Comparison of ENCODE assay signal across 25 mouse cellular contexts in genomic region chr1:151712664-151713063, GRCm38 (mm10). TPM values are rescaled to one million over a fixed set of nuclear protein-coding genes. Genes with fewer than 3 reads are reported as not detected.
A peak's percentile ranks its signal among the peaks of the same experiment; 100 is the strongest.
DNase-seq lines count a peak whose midpoint lies in the region; ATAC-seq and TF ChIP-seq lines count a peak whose summit lies in the region.
"Had no signal": no experiment of that assay in that cellular context is flagged by ENCODE, and none has a peak within 500 bp of the region (broad histone marks: within the 10 kb centered on the region; RNA-seq: fewer than 3 reads in every experiment).

No protein-coding gene starts in this region.

- 0 out of 2 replicates have a peak, but pooled peaks have one; percentile 25 for ATAC-seq in liver, embryonic 13.5 days (ENCODE audit: low read depth)
- ATAC-seq in liver, postnatal 0 days: no peak
- ATAC-seq: CD4-positive, CD25-positive, alpha-beta regulatory T cell, adult 4 months; forebrain, embryonic 14.5 days; forebrain, postnatal 0 days; Patski had no signal

- no peak overlapping the region for H3K9ac ChIP-seq in liver, embryonic 13.5 days
- no peak overlapping the region for H3K9ac ChIP-seq in liver, postnatal 0 days (replicated peaks)
- no peak overlapping the region for H3K9ac ChIP-seq in ES-E14 (ENCODE audit: insufficient read depth, low read depth, low read length, poor library complexity, severe bottlenecking)
- H3K9ac ChIP-seq: embryonic facial prominence, embryonic 12.5 days; embryonic facial prominence, embryonic 15.5 days; forebrain, postnatal 0 days; hindbrain, embryonic 12.5 days; hindbrain, embryonic 15.5 days had no signal

- no peaks in the 10 kb centered on the region for H3K27me3 ChIP-seq in liver, embryonic 13.5 days
- H3K27me3 ChIP-seq in liver, postnatal 0 days (ENCODE audit: insufficient read depth, low read length): no peaks in the 10 kb centered on the region
- H3K27me3 ChIP-seq: embryonic facial prominence, embryonic 12.5 days; embryonic facial prominence, embryonic 15.5 days; hindbrain, embryonic 12.5 days; hindbrain, embryonic 15.5 days; Patski had no signal

- no peaks in the 10 kb centered on the region for H3K36me3 ChIP-seq in liver, embryonic 13.5 days
- H3K36me3 ChIP-seq in liver, postnatal 0 days (replicated peaks; ENCODE audit: insufficient read depth, low read length): peaks cover 12% of the 10 kb centered on the region; the same call in 1 of the 2 replicates
- H3K36me3 ChIP-seq in ES-E14 (ENCODE audit: control insufficient read depth, insufficient read depth, low read length, poor library complexity, severe bottlenecking): no peaks in the 10 kb centered on the region; the same call in 1 of the 2 replicates
- H3K36me3 ChIP-seq: embryonic facial prominence, embryonic 12.5 days; G1E; hindbrain, embryonic 12.5 days; hindbrain, embryonic 15.5 days had no signal

- TF ChIP-seq CTCF in liver, postnatal 0 days (IDR thresholded peaks at IDR 0.05; ENCODE audit: low read depth): no peak

- in situ Hi-C loops in ES-E14 (cut with MboI; ENCODE audit: low sequenced_read_pairs in 2 of 2, unreplicated experiment in 2 of 2): no loop called here

- WGBS in liver, embryonic 13.5 days (ENCODE audit: insufficient replicate concordance): 52% methylated on average over 5 of the region's 5 CpGs
- 68% methylated on average over 5 of the region's 5 CpGs for WGBS in liver, postnatal 0 days (ENCODE audit: insufficient replicate concordance)

- peaks cover 27% of the 10 kb centered on the region for H3K4me1 ChIP-seq in liver, embryonic 13.5 days (replicated peaks)
- peaks cover 16% of the 10 kb centered on the region for H3K4me1 ChIP-seq in liver, postnatal 0 days (ENCODE audit: insufficient read depth)
- no peaks in the 10 kb centered on the region for H3K4me1 ChIP-seq in ES-E14 (ENCODE audit: control insufficient read depth in 2 of 2, insufficient read depth in 2 of 2, low read length in 2 of 2, poor library complexity in 1 of 2)

- no peak overlapping the region for H3K4me3 ChIP-seq in liver, embryonic 13.5 days (replicated peaks)
- no peak overlapping the region for H3K4me3 ChIP-seq in liver, postnatal 0 days (ENCODE audit: low read depth, low read length)
- no peak overlapping the region for H3K4me3 ChIP-seq in ES-E14 (ENCODE audit: insufficient read depth in 1 of 2, low read depth in 1 of 2, low read length in 2 of 2, poor library complexity in 1 of 2, severe bottlenecking in 1 of 2)
- H3K4me3 ChIP-seq: embryonic facial prominence, embryonic 12.5 days; embryonic facial prominence, embryonic 15.5 days; gastrocnemius, adult 2 months; hindbrain, embryonic 12.5 days; hindbrain, embryonic 15.5 days had no signal

- DNase-seq in liver, embryonic 13.5 days: no peak
- DNase-seq in liver, postnatal 0 days: no peak
- DNase-seq in ES-E14 (ENCODE audit: low read depth, low spot score) (peak; percentile 57), ZHBTc4 (ENCODE audit: low read depth, low spot score) (peak; percentile 87)
- no peak for DNase-seq in adrenal gland, adult 18-20 months (ENCODE audit: low spot score in 2 of 2)
- no peak for DNase-seq in B cell, adult 2 months
- DNase-seq: adrenal gland, adult 2 months; adrenal gland, postnatal 14 days; cerebellum, adult 11 months; cerebellum, adult 2 months; cerebellum, adult 9-11 months; cerebellum, postnatal 25 days; forebrain, postnatal 0 days; gastrocnemius, adult 2 months; gastrocnemius, postnatal 14 days; heart, adult 11 months had no signal

- no peak for TF ChIP-seq EP300 in liver, postnatal 0 days (IDR thresholded peaks at IDR 0.05; ENCODE audit: low read depth)

- H3K27ac ChIP-seq in liver, embryonic 13.5 days: no peak overlapping the region
- no peak overlapping the region for H3K27ac ChIP-seq in liver, postnatal 0 days (ENCODE audit: low read depth)
- H3K27ac ChIP-seq in ES-E14 (ENCODE audit: insufficient read depth, low read depth, low read length, poor library complexity, severe bottlenecking): no peak overlapping the region
- H3K27ac ChIP-seq: embryonic facial prominence, embryonic 12.5 days; embryonic facial prominence, embryonic 15.5 days; gastrocnemius, adult 2 months; hindbrain, embryonic 12.5 days; hindbrain, embryonic 15.5 days had no signal

- H3K4me2 ChIP-seq in liver, embryonic 13.5 days: no peak overlapping the region
- no peak overlapping the region for H3K4me2 ChIP-seq in liver, postnatal 0 days (ENCODE audit: low read depth, low read length)
- H3K4me2 ChIP-seq: embryonic facial prominence, embryonic 12.5 days; embryonic facial prominence, embryonic 15.5 days; heart, embryonic 11.5 days; hindbrain, embryonic 12.5 days; hindbrain, embryonic 15.5 days had no signal

- no peaks in the 10 kb centered on the region for H3K9me3 ChIP-seq in liver, embryonic 13.5 days (replicated peaks)
- H3K9me3 ChIP-seq in liver, postnatal 0 days (ENCODE audit: low read length): no peaks in the 10 kb centered on the region
- H3K9me3 ChIP-seq in ES-E14 (ENCODE audit: control insufficient read depth, insufficient read depth, low read depth, low read length): no peaks in the 10 kb centered on the region
- H3K9me3 ChIP-seq: embryonic facial prominence, embryonic 12.5 days; embryonic facial prominence, embryonic 15.5 days; G1E; hindbrain, embryonic 12.5 days; hindbrain, embryonic 15.5 days had no signal

TF ChIP-seq in ES-E14, 5 proteins besides CTCF, POLR2A, EP300 and RAD21:
- TF ChIP-seq CHD2 (IDR thresholded peaks at IDR 0.05; ENCODE audit: low read depth, low read length) (peak; percentile 93), HCFC1 (IDR thresholded peaks at IDR 0.05; ENCODE audit: borderline replicate concordance, insufficient read depth, low read length) (no peak), MAFK (IDR thresholded peaks at IDR 0.05; ENCODE audit: insufficient read depth, low read depth, low read length) (no peak)

RNA-seq across cellular contexts. Expression of gene Edem3, which starts 42.5 kb away (rescaled TPM):
- 5.6 and 8.7 TPM in 2 replicates for polyA plus RNA-seq in liver, embryonic 13.5 days (2015; fragmentation: Nextera tagmentation; extraction: Ambion mirVana)
- 3.7 and 5.2 TPM in 2 replicates for polyA plus RNA-seq in liver, postnatal 0 days (2015; fragmentation: Nextera tagmentation; extraction: Ambion mirVana)
- total RNA-seq in ES-E14 (2012; rRNA removed): 43.4 and 45.5 TPM in 2 replicates
- 100 to 1,000 TPM in 1 of 2 experiments, 10 to 100 TPM in 1; 57.6 to 146 TPM for total RNA-seq in adrenal gland, adult 18-20 months (2021)

Comparison
In these comparisons a context has a peak if more than half of its experiments do, and no peak if none do; other contexts are left out.
1. DNase-seq: peak in ES-E14 (single experiment) and ZHBTc4 (single experiment); none in liver, embryonic 13.5 days (single experiment), liver, postnatal 0 days (single experiment), adrenal gland, adult 18-20 months (0 of 2) and B cell, adult 2 months (0 of 2).